Comparison of ENCODE assay signal across 11 mouse cellular contexts in the genomic region with DNA sequence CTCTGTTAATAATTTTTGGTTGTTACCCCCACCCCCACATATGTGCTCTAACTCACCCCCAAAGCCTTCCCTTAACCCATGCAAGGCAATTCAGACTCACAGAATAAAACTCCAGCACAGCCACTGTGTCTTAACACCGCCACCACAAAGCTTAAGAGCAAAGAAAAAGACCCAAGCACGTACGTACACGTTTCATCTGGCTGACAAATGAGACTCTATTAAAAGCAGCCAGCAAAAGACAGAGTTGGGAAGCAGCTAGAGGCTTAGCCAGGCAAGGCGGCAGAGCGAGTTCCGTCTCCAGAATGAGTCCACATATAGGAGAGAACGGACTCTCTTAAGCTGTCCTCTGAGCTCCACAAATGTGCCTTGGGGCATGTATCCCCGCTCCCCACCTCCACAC. TPM values are rescaled to one million over a fixed set of nuclear protein-coding genes. Genes with fewer than 3 reads are reported as not detected.
DNase-seq lines count a peak whose midpoint lies in the region; ATAC-seq and TF ChIP-seq lines count a peak whose summit lies in the region.
"Had no signal": no experiment of that assay in that cellular context is flagged by ENCODE, and none has a peak within 500 bp of the region (broad histone marks: within the 10 kb centered on the region; RNA-seq: fewer than 3 reads in every experiment).

No protein-coding gene starts in this region.

- peaks cover 80% of the 10 kb centered on the region for H3K4me1 ChIP-seq in hindbrain, embryonic 10.5 days (replicated peaks)
- H3K4me1 ChIP-seq in hindbrain, embryonic 14.5 days (replicated peaks; ENCODE audit: control insufficient read depth, insufficient read depth, low read length), result peaks cover 24% of the 10 kb centered on the region
- peaks cover 53 to 86% of the 10 kb centered on the region in 2 experiments for H3K4me1 ChIP-seq in CH12.LX (ENCODE audit: control insufficient read depth in 1 of 2, insufficient read depth in 2 of 2)
- peaks cover 93% of the 10 kb centered on the region for H3K4me1 ChIP-seq in E14TG2a.4 (replicated peaks; ENCODE audit: low read depth, low read length)
- peaks cover 68% of the 10 kb centered on the region for H3K4me1 ChIP-seq in limb, embryonic 15.5 days
- H3K4me1 ChIP-seq in intestine, embryonic 15.5 days (replicated peaks), result peaks cover 17% of the 10 kb centered on the region

- TF ChIP-seq CTCF in CH12.LX (conservative IDR thresholded peaks at IDR 0.05 in 1 of 2, IDR thresholded peaks at IDR 0.05 in 1 of 2; ENCODE audit: low read depth in 2 of 2, low read length in 2 of 2) (no peak), E14TG2a.4 (conservative IDR thresholded peaks at IDR 0.05; ENCODE audit: low read length) (no peak)

- no peak overlapping the region for H3K4me3 ChIP-seq in hindbrain, embryonic 10.5 days
- H3K4me3 ChIP-seq in hindbrain, embryonic 14.5 days (replicated peaks; ENCODE audit: low read length), result no peak overlapping the region
- H3K4me3 ChIP-seq in CH12.LX (replicated peaks in 1 of 3; ENCODE audit: low read depth in 2 of 3, low read length in 2 of 3, poor library complexity in 1 of 3), result peak overlapping the region in 1 of 3 experiments; percentile 26
- peak overlapping the region; percentile 26; the same call in 1 of the 2 replicates for H3K4me3 ChIP-seq in E14TG2a.4 (replicated peaks; ENCODE audit: low read length)
- H3K4me3 ChIP-seq in limb, embryonic 15.5 days, result no peak overlapping the region
- H3K4me3 ChIP-seq in intestine, embryonic 15.5 days (replicated peaks), result no peak overlapping the region
- H3K4me3 ChIP-seq: midbrain, embryonic 10.5 days; neural tube, embryonic 15.5 days had no signal

- H3K36me3 ChIP-seq in hindbrain, embryonic 10.5 days, result no peaks in the 10 kb centered on the region
- no peaks in the 10 kb centered on the region for H3K36me3 ChIP-seq in hindbrain, embryonic 14.5 days (replicated peaks; ENCODE audit: control insufficient read depth, insufficient read depth)
- H3K36me3 ChIP-seq in CH12.LX (replicated peaks in 1 of 2; ENCODE audit: control insufficient read depth in 1 of 2, insufficient read depth in 1 of 2, low read length in 1 of 2) (peaks cover 0 to 40% of the 10 kb centered on the region in 2 experiments), E14TG2a.4 (ENCODE audit: insufficient read depth, low read length) (peaks cover 7% of the 10 kb centered on the region; the same call in 1 of the 2 replicates)
- no peaks in the 10 kb centered on the region for H3K36me3 ChIP-seq in limb, embryonic 15.5 days
- H3K36me3 ChIP-seq in intestine, embryonic 15.5 days, result no peaks in the 10 kb centered on the region
- H3K36me3 ChIP-seq: midbrain, embryonic 10.5 days; neural tube, embryonic 15.5 days had no signal

- TF ChIP-seq EP300 in CH12.LX (IDR thresholded peaks at IDR 0.05; ENCODE audit: low read length), result no peak

- H3K9ac ChIP-seq in hindbrain, embryonic 14.5 days, result no peak overlapping the region
- H3K9ac ChIP-seq in CH12.LX (ENCODE audit: insufficient read depth, low read depth), result no peak overlapping the region
- H3K9ac ChIP-seq in limb, embryonic 15.5 days, result no peak overlapping the region
- H3K9ac ChIP-seq in intestine, embryonic 15.5 days, result no peak overlapping the region
- H3K9ac ChIP-seq: neural tube, embryonic 15.5 days had no signal

- H3K27ac ChIP-seq in hindbrain, embryonic 10.5 days, result peak overlapping the region; percentile 54
- no peak overlapping the region for H3K27ac ChIP-seq in hindbrain, embryonic 14.5 days
- peak overlapping the region; percentile 29; the same call in 1 of the 2 replicates for H3K27ac ChIP-seq in CH12.LX (ENCODE audit: insufficient read depth, low read depth)
- H3K27ac ChIP-seq in limb, embryonic 15.5 days, result peak overlapping the region; percentile 67
- H3K27ac ChIP-seq in intestine, embryonic 15.5 days, result no peak overlapping the region
- H3K27ac ChIP-seq: neural tube, embryonic 15.5 days had no signal

- dilution Hi-C loops in CH12.LX (cut with MboI; ENCODE audit: extremely low pct_ligation_motif_present, extremely low pct_unique_long_range_greater_than_20kb, low sequenced_read_pairs), result no loop called here

- no peak for TF ChIP-seq POLR2A in CH12.LX (IDR thresholded peaks at IDR 0.05; ENCODE audit: low read depth, low read length)

- in situ Hi-C loops in CH12.LX (cut with MboI; ENCODE audit: low pct_ligation_motif_present, low pct_unique_long_range_greater_than_20kb, low sequenced_read_pairs), result no loop called here

- TF ChIP-seq RAD21 in CH12.LX (IDR thresholded peaks at IDR 0.05; ENCODE audit: low read depth, low read length), result no peak

- no peak for DNase-seq in hindbrain, embryonic 10.5 days (ENCODE audit: low spot score)
- DNase-seq in hindbrain, embryonic 14.5 days (ENCODE audit: low spot score), result no peak
- no peak for DNase-seq in CH12.LX (ENCODE audit: extremely low read depth)
- no peak for DNase-seq in retina, embryonic 14.5 days (ENCODE audit: low spot score)

- H3K79me2 ChIP-seq in CH12.LX (replicated peaks; ENCODE audit: control insufficient read depth, extremely low read depth, insufficient read depth, poor library complexity, severe bottlenecking), result peaks cover 5% of the 10 kb centered on the region; the same call in 1 of the 2 replicates

- no peak for ATAC-seq in hindbrain, embryonic 14.5 days (ENCODE audit: low FRiP score)
- no peak for ATAC-seq in limb, embryonic 15.5 days (ENCODE audit: insufficient number of reproducible peaks, low FRiP score, low TSS enrichment, low read depth)
- ATAC-seq in intestine, embryonic 15.5 days, result no peak
- ATAC-seq: forebrain, embryonic 14.5 days; Patski had no signal

- WGBS in hindbrain, embryonic 10.5 days, result 86% methylated on average over 9 of the region's 9 CpGs
- 67% methylated on average over 9 of the region's 9 CpGs for WGBS in hindbrain, embryonic 14.5 days
- 42% methylated on average over 9 of the region's 9 CpGs for WGBS in limb, embryonic 15.5 days
- WGBS in intestine, embryonic 15.5 days, result 58% methylated on average over 9 of the region's 9 CpGs

- no peak overlapping the region for H3K4me2 ChIP-seq in hindbrain, embryonic 14.5 days (replicated peaks)
- H3K4me2 ChIP-seq in CH12.LX (ENCODE audit: insufficient read depth, low read depth, poor library complexity, severe bottlenecking), result no peak overlapping the region
- H3K4me2 ChIP-seq in limb, embryonic 15.5 days, result no peak overlapping the region
- H3K4me2 ChIP-seq in intestine, embryonic 15.5 days (replicated peaks), result no peak overlapping the region
- H3K4me2 ChIP-seq: neural tube, embryonic 15.5 days had no signal

- H3K27me3 ChIP-seq in hindbrain, embryonic 10.5 days (ENCODE audit: insufficient read depth, poor library complexity, severe bottlenecking), result no peaks in the 10 kb centered on the region
- H3K27me3 ChIP-seq in hindbrain, embryonic 14.5 days (ENCODE audit: control insufficient read depth, insufficient read depth, low read length), result no peaks in the 10 kb centered on the region
- no peaks in the 10 kb centered on the region for H3K27me3 ChIP-seq in CH12.LX (replicated peaks)
- H3K27me3 ChIP-seq in E14TG2a.4 (ENCODE audit: insufficient read depth, low read length), result no peaks in the 10 kb centered on the region
- H3K27me3 ChIP-seq in limb, embryonic 15.5 days, result no peaks in the 10 kb centered on the region
- H3K27me3 ChIP-seq in intestine, embryonic 15.5 days (replicated peaks), result no peaks in the 10 kb centered on the region
- H3K27me3 ChIP-seq: neural tube, embryonic 15.5 days; Patski had no signal

- H3K9me3 ChIP-seq in hindbrain, embryonic 10.5 days, result no peaks in the 10 kb centered on the region
- no peaks in the 10 kb centered on the region for H3K9me3 ChIP-seq in hindbrain, embryonic 14.5 days (ENCODE audit: control insufficient read depth, low read length)
- H3K9me3 ChIP-seq in CH12.LX (replicated peaks; ENCODE audit: low read length) (no peaks in the 10 kb centered on the region), E14TG2a.4 (ENCODE audit: low read length) (no peaks in the 10 kb centered on the region)
- H3K9me3 ChIP-seq in limb, embryonic 15.5 days, result no peaks in the 10 kb centered on the region
- H3K9me3 ChIP-seq in intestine, embryonic 15.5 days, result no peaks in the 10 kb centered on the region
- H3K9me3 ChIP-seq: midbrain, embryonic 10.5 days; neural tube, embryonic 15.5 days had no signal

TF ChIP-seq in CH12.LX, 34 proteins besides CTCF, POLR2A, EP300 and RAD21:
- TF ChIP-seq IRF4 (IDR thresholded peaks at IDR 0.05; ENCODE audit: low read depth, low read length) (no peak), MEF2A (IDR thresholded peaks at IDR 0.05; ENCODE audit: borderline replicate concordance, low read depth, low read length) (no peak), USF1 (IDR thresholded peaks at IDR 0.05; ENCODE audit: low read depth, low read length) (no peak), ZMIZ1 (IDR thresholded peaks at IDR 0.05; ENCODE audit: low read depth, low read length) (no peak), TBP (conservative IDR thresholded peaks at IDR 0.05; ENCODE audit: low read depth, low read length) (no peak), GABPA (IDR thresholded peaks at IDR 0.05; ENCODE audit: insufficient replicate concordance, low read depth, low read length) (no peak), MAFK (IDR thresholded peaks at IDR 0.05; ENCODE audit: insufficient replicate concordance, low read length) (no peak)

RNA-seq across cellular contexts. Expression of gene Sema4d, which starts 37.5 kb away (rescaled TPM):
- polyA plus RNA-seq in hindbrain, embryonic 10.5 days (2016; fragmentation: Nextera tagmentation; extraction: Ambion mirVana), result 5.9 and 7.5 TPM in 2 replicates
- 16.2 and 17.8 TPM in 2 replicates for polyA plus RNA-seq in hindbrain, embryonic 14.5 days (2014; fragmentation: Nextera tagmentation; extraction: Ambion mirVana)
- 16.7 and 17.8 TPM in 2 replicates for total RNA-seq in CH12.LX (2012; rRNA removed)
- 9.8 and 12.8 TPM in 2 replicates for total RNA-seq in CH12.LX (2014; rRNA removed)
- 57.6 and 67.1 TPM in 2 replicates for polyA plus RNA-seq in CH12.LX (2012; ENCODE audit: insufficient read length, low read depth)
- 7.1 and 8.0 TPM in 2 replicates for polyA plus RNA-seq in limb, embryonic 15.5 days (2015; fragmentation: Nextera tagmentation; extraction: Ambion mirVana)
- 6.2 and 7.0 TPM in 2 replicates for polyA plus RNA-seq in intestine, embryonic 15.5 days (2015; fragmentation: Nextera tagmentation; extraction: Ambion mirVana)

Comparison
In these comparisons a context has a peak if more than half of its experiments do, and no peak if none do; other contexts are left out.
1. H3K27ac ChIP-seq: peak in hindbrain, embryonic 10.5 days (single experiment), CH12.LX (single experiment) and limb, embryonic 15.5 days (single experiment); none in hindbrain, embryonic 14.5 days (single experiment) and intestine, embryonic 15.5 days (single experiment).